Comparison of ENCODE assay signal across 7 mouse cellular contexts in the genomic region with DNA sequence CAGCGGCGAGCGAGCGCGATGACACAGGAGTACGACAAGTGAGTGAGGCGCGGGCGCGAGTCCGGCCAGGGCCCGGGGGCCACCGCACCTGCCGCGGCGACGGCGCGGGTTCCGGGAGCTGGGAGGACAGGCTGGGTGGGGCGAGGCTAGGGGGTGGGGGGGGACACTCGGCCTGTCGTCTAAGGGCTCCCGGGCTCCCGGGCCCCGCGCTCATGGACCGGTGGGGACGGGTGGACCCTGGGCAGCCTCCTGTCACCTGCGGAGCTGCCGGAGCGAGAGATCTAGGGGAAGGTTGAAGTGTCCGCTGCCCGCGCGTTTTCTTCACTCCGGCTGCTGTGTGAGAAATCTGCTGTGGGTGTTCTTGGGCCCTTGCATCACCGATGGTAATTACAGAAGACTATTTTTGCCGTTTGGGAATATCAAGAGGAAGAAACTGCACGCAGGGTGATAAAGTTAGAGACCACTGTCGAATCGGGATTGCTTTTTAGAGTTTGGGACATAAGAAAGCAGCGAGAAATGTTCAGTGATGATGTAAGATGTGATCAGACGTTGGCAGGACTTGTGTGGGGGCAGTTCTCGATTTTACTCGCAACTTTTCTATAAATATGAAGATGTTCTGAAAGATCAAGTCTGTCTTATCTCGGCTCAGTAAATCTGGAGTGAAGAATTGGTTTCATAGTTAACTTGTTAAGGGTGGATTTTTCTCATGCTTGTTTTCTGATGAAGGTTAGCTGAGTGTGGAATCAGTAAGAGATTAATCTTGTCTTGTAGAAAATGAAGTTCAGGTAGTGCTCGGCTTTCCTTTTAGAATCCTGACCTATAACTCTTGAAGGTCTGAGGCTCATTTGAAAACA. TPM values are rescaled to one million over a fixed set of nuclear protein-coding genes. Genes with fewer than 3 reads are reported as not detected.
DNase-seq lines count a peak whose midpoint lies in the region; ATAC-seq and TF ChIP-seq lines count a peak whose summit lies in the region.

No protein-coding gene starts in this region.

- H3K4me1 ChIP-seq in bone marrow, adult 2 months (ENCODE audit: control insufficient read depth, insufficient read depth, low read length), result no peaks in the 10 kb centered on the region
- peaks cover 4% of the 10 kb centered on the region for H3K4me1 ChIP-seq in heart, postnatal 0 days (ENCODE audit: control insufficient read depth, insufficient read depth)

- peak overlapping the region; percentile 94 for H3K4me2 ChIP-seq in heart, postnatal 0 days (ENCODE audit: low read depth, low read length)

- 5% methylated on average over 48 of the region's 48 CpGs for whole genome bisulfite sequencing in bone marrow, adult 2 months
- 4% methylated on average over 42 of the region's 48 CpGs for WGBS in heart, postnatal 0 days

- peak overlapping the region; percentile 63 for H3K4me3 ChIP-seq in bone marrow, adult 2 months (replicated peaks; ENCODE audit: control insufficient read depth, low read depth, low read length)
- H3K4me3 ChIP-seq in heart, postnatal 0 days (ENCODE audit: low read depth, low read length), result peak overlapping the region; percentile 69

- no peak for TF ChIP-seq EP300 in heart, postnatal 0 days (IDR thresholded peaks at IDR 0.05; ENCODE audit: low read depth)

- no peaks in the 10 kb centered on the region; the same call in 1 of the 2 replicates for H3K36me3 ChIP-seq in heart, postnatal 0 days (replicated peaks; ENCODE audit: control insufficient read depth, insufficient read depth, low read length)

- TF ChIP-seq CTCF in bone marrow, adult 2 months (IDR thresholded peaks at IDR 0.05; ENCODE audit: control insufficient read depth, insufficient read depth, low read length), result no peak
- TF ChIP-seq CTCF in heart, postnatal 0 days (IDR thresholded peaks at IDR 0.05; ENCODE audit: low read depth), result no peak

- peaks cover 17% of the 10 kb centered on the region; the same call in 1 of the 2 replicates for H3K27me3 ChIP-seq in heart, postnatal 0 days (ENCODE audit: control insufficient read depth, insufficient read depth, low read length)

- peak; percentile 10 to 21 for DNase-seq in left cerebral cortex, adult 18-20 months (ENCODE audit: low spot score in 2 of 2)
- DNase-seq in left cerebral cortex, adult 11 months (ENCODE audit: low spot score), result no peak
- DNase-seq in heart, postnatal 0 days (ENCODE audit: low spot score), result no peak
- peak; percentile 24 for DNase-seq in lung, postnatal 25 days (ENCODE audit: low spot score)
- no peak for DNase-seq in layer of hippocampus, adult 11-12 months (ENCODE audit: low spot score)
- no peak for DNase-seq in thymus, adult 18-20 months

- peak overlapping the region; percentile 59 for H3K9ac ChIP-seq in heart, postnatal 0 days (replicated peaks; ENCODE audit: low read depth, low read length)

- peak overlapping the region; percentile 25; the same call in 1 of the 2 replicates for H3K27ac ChIP-seq in bone marrow, adult 2 months (ENCODE audit: control insufficient read depth, insufficient read depth, low read depth, low read length, poor library complexity)
- 0 out of 2 replicates have a peak overlapping the region, but pooled peaks have one; percentile 3 for H3K27ac ChIP-seq in heart, postnatal 0 days (ENCODE audit: low read depth)

- peak; percentile 10 for ATAC-seq in heart, postnatal 0 days (ENCODE audit: insufficient read depth, low read depth)

- no peaks in the 10 kb centered on the region for H3K9me3 ChIP-seq in heart, postnatal 0 days (replicated peaks; ENCODE audit: control insufficient read depth, low read length)

- no peak for TF ChIP-seq POLR2A in bone marrow, adult 2 months (IDR thresholded peaks at IDR 0.05; ENCODE audit: borderline replicate concordance, control insufficient read depth, low read depth, low read length)

RNA-seq across cellular contexts. Expression of gene Grhl1, which starts 0.6 kb away (rescaled TPM):
- total RNA-seq in left cerebral cortex, adult 18-20 months (2021), result 10 to 100 TPM; 10.8 to 14.2 TPM
- not detected in 2 replicates for polyA plus RNA-seq in bone marrow, adult 2 months (2011; ENCODE audit: insufficient read depth, insufficient read length, low replicate concordance, missing spikeins)
- total RNA-seq in heart, postnatal 0 days (2014; rRNA removed; ENCODE audit: low replicate concordance), result 0.73 and 0.88 TPM in 2 replicates
- polyA plus RNA-seq in heart, postnatal 0 days (2015; fragmentation: Nextera tagmentation; extraction: Ambion mirVana), result 0.40 and 0.55 TPM in 2 replicates

Comparison
In these comparisons a context has a peak if more than half of its experiments do, and no peak if none do; other contexts are left out.
1. DNase-seq: peak in left cerebral cortex, adult 18-20 months (2 of 2) and lung, postnatal 25 days (single experiment); none in left cerebral cortex, adult 11 months (single experiment), heart, postnatal 0 days (single experiment), layer of hippocampus, adult 11-12 months (single experiment) and thymus, adult 18-20 months (0 of 2).